Mouse (Mus musculus) ES-Bruce4 (cell line): ENCODE data around the gene Dgkq. TPM values are rescaled to one million over a fixed set of nuclear protein-coding genes. Genes with fewer than 3 reads are reported as not detected.
A peak's percentile ranks its signal among the peaks of the same experiment; 100 is the strongest.

Source experiments
- H3K27ac ChIP-seq: 2 replicates; pipeline ENCODE4 v1.5.1; 2012; ENCODE audit warnings: low read length, inconsistent platforms; ENCODE audit not compliant: insufficient read depth
- H3K27me3 ChIP-seq: 2 replicates; pipeline ENCODE4 v1.6.1; 2012; ENCODE audit warnings: mild to moderate bottlenecking, low read length, inconsistent platforms; ENCODE audit not compliant: control insufficient read depth, poor library complexity, insufficient read depth, severe bottlenecking
- H3K36me3 ChIP-seq: 2 replicates; pipeline ENCODE4 v1.6.1; 2012; ENCODE audit warnings: inconsistent platforms, mild to moderate bottlenecking, low read length, moderate library complexity; ENCODE audit not compliant: control insufficient read depth, poor library complexity, insufficient read depth, severe bottlenecking
- H3K4me1 ChIP-seq: one replicate; pipeline ENCODE4 v1.8.1; 2011; ENCODE audit warnings: low read length; ENCODE audit not compliant: control insufficient read depth, insufficient read depth
- H3K4me3 ChIP-seq: 2 replicates; pipeline ENCODE4 v1.5.1; 2011; ENCODE audit warnings: low read depth, mild to moderate bottlenecking, low read length
- H3K9ac ChIP-seq: 2 replicates; pipeline ENCODE4 v1.6.1; 2012; ENCODE audit warnings: low read depth, mild to moderate bottlenecking, inconsistent platforms; ENCODE audit not compliant: poor library complexity, severe bottlenecking
- H3K9me3 ChIP-seq: replicated peaks from 2 replicates; pipeline ENCODE4 v1.6.1; 2012; ENCODE audit warnings: mild to moderate bottlenecking, low read length, inconsistent platforms; ENCODE audit not compliant: control insufficient read depth, poor library complexity, insufficient read depth, severe bottlenecking
- CTCF ChIP-seq: IDR thresholded peaks from one replicate; pipeline ENCODE4 v1.8.1; 2011; ENCODE audit warnings: low read depth, low read length
- EP300 ChIP-seq: IDR thresholded peaks from 2 replicates; pipeline ENCODE4 v1.6.1; 2011; ENCODE audit warnings: low read depth, low read length; ENCODE audit not compliant: insufficient read depth
- POLR2A ChIP-seq: IDR thresholded peaks from one replicate; pipeline ENCODE4 v1.8.1; 2011; ENCODE audit warnings: low read length; ENCODE audit not compliant: insufficient read depth
- polyA plus RNA-seq: library from polyadenylated mRNA; stranded (reverse); fragments of >200 nt; gene quantifications from 2 replicates; pipeline ENCODE4 v1.2.4, GENCODE M21; 2011; ENCODE audit warnings: low read depth; ENCODE audit not compliant: missing spikeins, insufficient read depth, insufficient read length

The Dgkq gene
- polyA plus RNA-seq, 1 experiment: 6.5 TPM

DNA sequence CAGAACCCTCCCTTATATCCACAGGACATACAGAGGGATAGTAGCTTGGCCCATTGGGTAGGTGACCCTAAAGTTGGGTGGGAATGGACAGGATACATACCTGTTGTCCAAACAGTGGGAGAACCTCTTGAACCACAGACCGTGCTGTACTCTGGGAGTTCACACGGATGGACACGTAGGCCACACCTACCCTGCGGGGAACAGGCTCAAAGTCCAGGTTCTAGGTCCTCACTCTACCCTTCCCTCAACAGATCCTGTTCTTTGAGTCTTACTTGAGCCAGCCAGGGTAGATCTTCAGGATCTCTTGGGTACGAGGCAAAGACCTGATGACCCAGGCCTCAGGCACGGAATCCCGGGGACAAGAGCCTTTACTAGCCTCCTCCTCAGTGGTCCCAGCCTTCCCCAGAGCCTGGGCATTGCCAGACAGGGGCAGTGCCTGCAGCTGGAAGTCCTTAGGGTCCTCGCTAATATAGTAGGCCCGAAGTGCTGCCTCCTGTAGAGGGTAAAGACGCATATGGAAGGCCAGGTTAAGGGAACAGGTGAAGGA lies 15.0 kb downstream of the Dgkq start:
- no peak overlapping the region for H3K4me3 ChIP-seq
- H3K27me3 ChIP-seq: no peaks in the 10 kb centered on the region
- TF ChIP-seq EP300: no peak
- no peak for TF ChIP-seq CTCF
- TF ChIP-seq POLR2A: no peak
- H3K27ac ChIP-seq: no peak overlapping the region
- H3K36me3 ChIP-seq: peaks cover 2% of the 10 kb centered on the region; the same call in 1 of the 2 replicates
- no peak overlapping the region for H3K9ac ChIP-seq
- H3K4me1 ChIP-seq: no peaks in the 10 kb centered on the region
- no peaks in the 10 kb centered on the region for H3K9me3 ChIP-seq

DNA sequence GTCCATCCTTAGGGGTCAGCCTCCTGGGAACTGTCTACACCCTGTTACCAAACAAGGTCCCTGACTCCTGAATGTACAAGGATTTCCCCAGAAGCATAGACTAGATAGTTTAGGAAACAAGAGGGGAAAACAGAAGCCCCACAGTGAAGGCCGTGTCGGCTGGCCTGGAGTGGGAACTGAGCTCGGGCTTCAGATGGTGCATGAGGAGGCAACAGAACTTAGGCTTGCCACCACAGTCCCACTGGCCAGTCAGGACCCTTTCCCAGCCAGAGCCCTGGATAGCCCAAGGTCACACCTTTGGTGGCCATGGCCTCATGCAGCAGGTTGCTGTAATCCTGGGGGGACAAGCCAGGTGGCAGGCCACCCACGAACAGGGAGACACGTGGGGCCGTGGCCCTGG lies 16.1 kb downstream of the Dgkq start:
- Histone ChIP-seq H3K27ac (no peak overlapping the region), H3K27me3 (no peaks in the 10 kb centered on the region), H3K9me3 (no peaks in the 10 kb centered on the region), H3K9ac (no peak overlapping the region), H3K36me3 (peaks cover 2% of the 10 kb centered on the region; the same call in 1 of the 2 replicates), H3K4me3 (no peak overlapping the region), H3K4me1 (no peaks in the 10 kb centered on the region)
- TF ChIP-seq CTCF (no peak), POLR2A (no peak), EP300 (no peak)

DNA sequence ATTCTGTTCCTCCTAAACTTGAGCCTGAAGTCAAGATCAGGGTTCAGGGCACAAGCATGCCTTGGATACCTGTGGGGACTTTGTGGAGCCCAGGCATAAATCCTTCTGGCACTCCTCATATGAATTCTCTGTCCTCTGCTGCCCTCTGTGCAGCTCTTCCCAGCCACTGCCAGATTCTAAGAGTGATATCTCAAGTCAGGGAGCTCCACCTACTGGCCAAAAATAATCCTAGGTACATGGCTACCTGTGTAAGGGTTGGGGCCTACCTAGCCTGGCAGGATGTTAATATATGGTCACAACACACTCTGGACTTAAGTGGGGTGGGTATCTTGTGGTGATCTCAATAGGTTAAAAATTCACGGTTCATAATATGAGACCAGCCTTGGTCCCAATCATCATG lies 17.6 kb downstream of the Dgkq start:
- no peaks in the 10 kb centered on the region for H3K4me1 ChIP-seq
- no peaks in the 10 kb centered on the region for H3K9me3 ChIP-seq
- no peak overlapping the region for H3K27ac ChIP-seq
- no peak overlapping the region for H3K9ac ChIP-seq
- H3K36me3 ChIP-seq: peaks cover 2% of the 10 kb centered on the region
- no peak overlapping the region for H3K4me3 ChIP-seq
- TF ChIP-seq CTCF: peak; percentile 68
- TF ChIP-seq POLR2A: no peak
- H3K27me3 ChIP-seq: no peaks in the 10 kb centered on the region

DNA sequence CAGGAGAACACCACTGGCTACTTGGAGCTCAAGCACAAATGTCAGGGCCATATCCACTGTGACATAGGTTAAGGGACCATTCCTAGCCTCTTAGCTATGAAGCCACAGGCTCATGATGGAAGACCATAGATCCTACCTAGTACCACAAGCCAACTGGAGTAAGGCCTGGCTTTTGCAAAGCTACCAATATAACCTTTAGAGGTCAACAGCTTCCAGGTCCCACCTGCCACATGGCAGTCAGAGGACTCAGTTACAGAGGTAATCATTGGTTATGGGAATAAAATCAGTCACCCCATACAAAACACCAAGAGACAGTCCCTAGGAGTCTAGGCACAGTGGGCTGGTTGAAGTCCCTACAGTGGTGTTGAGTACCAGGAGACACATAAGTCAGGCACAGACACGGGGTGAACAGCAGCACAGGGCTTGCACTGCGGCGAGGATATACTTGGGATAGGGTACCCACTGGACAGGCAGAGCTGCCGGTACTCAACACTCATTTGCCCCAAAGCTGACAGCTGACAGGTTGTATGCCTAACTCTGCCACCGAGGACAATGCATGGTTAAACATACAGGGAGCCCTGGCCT lies 18.2 kb downstream of the Dgkq start:
- Histone ChIP-seq H3K9ac (no peak overlapping the region), H3K4me3 (no peak overlapping the region), H3K36me3 (peaks cover 2% of the 10 kb centered on the region), H3K27ac (no peak overlapping the region), H3K27me3 (no peaks in the 10 kb centered on the region), H3K4me1 (no peaks in the 10 kb centered on the region), H3K9me3 (no peaks in the 10 kb centered on the region)
- TF ChIP-seq EP300 (no peak), CTCF (no peak), POLR2A (no peak)

DNA sequence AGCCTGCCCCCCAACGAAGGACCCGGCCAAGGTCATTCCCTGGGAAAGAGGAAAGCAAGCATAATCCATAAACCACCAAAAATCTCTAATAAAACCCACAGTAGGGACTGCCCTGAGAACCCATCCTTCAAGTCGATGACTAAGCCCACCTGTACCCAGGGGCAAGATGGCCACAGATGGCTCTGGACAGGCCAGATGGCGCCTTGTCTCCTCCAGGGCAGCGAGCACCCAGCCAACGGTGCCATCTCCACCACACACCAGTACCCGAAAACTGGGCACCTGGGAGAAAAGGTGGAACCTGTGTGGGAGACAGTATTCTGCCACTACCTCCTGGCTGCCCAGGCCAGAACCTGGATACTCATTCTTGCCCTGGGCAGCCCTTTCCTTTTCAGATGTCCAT lies 19.1 kb downstream of the Dgkq start:
- Histone ChIP-seq H3K9ac (no peak overlapping the region), H3K36me3 (peaks cover 2% of the 10 kb centered on the region), H3K9me3 (no peaks in the 10 kb centered on the region), H3K4me1 (no peaks in the 10 kb centered on the region), H3K27ac (no peak overlapping the region), H3K27me3 (no peaks in the 10 kb centered on the region), H3K4me3 (no peak overlapping the region)
- no peak for TF ChIP-seq CTCF
- no peak for TF ChIP-seq POLR2A
- no peak for TF ChIP-seq EP300

DNA sequence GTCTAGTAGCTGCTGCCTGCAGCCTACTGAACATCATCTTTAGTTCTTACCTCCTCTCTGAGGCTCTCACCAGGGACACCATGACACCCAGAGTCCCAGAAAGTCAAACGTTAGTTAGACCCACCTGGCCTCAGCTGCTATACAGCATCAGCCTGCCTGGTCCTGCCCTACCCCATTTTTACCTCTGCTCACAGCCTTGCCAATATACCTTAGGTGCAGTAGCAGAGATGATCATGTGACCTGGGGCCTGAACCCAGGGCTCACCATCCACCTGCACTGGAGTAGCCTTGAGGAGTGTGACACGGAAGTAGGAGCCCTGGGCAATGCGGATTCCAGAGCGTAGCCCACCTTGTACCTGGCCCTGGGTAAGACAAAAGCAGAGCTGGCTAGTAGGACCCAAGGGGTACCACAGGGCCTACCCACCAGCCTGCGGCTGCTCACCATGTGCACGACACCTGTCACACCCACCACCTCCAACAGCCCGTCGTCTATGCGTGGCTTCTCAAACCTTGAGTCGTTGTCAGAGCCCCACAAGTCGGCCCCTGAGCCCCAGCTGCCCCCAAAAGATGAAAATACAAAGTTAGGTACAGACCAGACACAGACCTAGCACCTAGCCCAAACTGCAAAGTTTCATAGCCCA lies 20.4 kb downstream of the Dgkq start:
- Histone ChIP-seq H3K27me3 (no peaks in the 10 kb centered on the region), H3K4me1 (no peaks in the 10 kb centered on the region), H3K9me3 (no peaks in the 10 kb centered on the region), H3K9ac (no peak overlapping the region), H3K27ac (no peak overlapping the region), H3K4me3 (no peak overlapping the region), H3K36me3 (peaks cover 2% of the 10 kb centered on the region)
- TF ChIP-seq CTCF: no peak
- TF ChIP-seq EP300: no peak
- TF ChIP-seq POLR2A: no peak
